Mouse (Mus musculus) adrenal gland, postnatal 4 days (tissue): ENCODE results near the gene Otoa. TPM values are rescaled to one million over a fixed set of nuclear protein-coding genes. Genes with fewer than 3 reads are reported as not detected.

Source experiments
- DNase-seq, 2 experiments: peaks; one replicate each; pipeline ENCODE4 v3.0.0; 2021 to 2022; ENCODE audit warnings: low spot score in 2 of 2, mixed read lengths in 2 of 2
- long read RNA-seq, 2 experiments: library from polyadenylated mRNA; stranded (forward); transcript quantifications; one replicate each; pipeline ENCODE4 v2.0.0; 2021
- total RNA-seq, 2 experiments: library from RNA; stranded (reverse); gene quantifications; 2 replicates each; pipeline ENCODE4 v1.2.3; 2021

The Otoa gene
- total RNA-seq, result 1 to 10 TPM; 1.7 to 1.9 TPM
- long read RNA-seq, experiment 1, result 0 reads
- long read RNA-seq, experiment 2, partial matches to known transcripts, result 0 of 1 reads
- long read RNA-seq, experiment 2, other reads (novel, unspliced or antisense), result 1 of 1 reads

- no peak for DNase-seq
Measured at GRCm38 (mm10) chr7:121081350-121081749, at the start of gene Otoa. Gene Otoa (plus strand): TSS chr7:121081650.

DNA sequence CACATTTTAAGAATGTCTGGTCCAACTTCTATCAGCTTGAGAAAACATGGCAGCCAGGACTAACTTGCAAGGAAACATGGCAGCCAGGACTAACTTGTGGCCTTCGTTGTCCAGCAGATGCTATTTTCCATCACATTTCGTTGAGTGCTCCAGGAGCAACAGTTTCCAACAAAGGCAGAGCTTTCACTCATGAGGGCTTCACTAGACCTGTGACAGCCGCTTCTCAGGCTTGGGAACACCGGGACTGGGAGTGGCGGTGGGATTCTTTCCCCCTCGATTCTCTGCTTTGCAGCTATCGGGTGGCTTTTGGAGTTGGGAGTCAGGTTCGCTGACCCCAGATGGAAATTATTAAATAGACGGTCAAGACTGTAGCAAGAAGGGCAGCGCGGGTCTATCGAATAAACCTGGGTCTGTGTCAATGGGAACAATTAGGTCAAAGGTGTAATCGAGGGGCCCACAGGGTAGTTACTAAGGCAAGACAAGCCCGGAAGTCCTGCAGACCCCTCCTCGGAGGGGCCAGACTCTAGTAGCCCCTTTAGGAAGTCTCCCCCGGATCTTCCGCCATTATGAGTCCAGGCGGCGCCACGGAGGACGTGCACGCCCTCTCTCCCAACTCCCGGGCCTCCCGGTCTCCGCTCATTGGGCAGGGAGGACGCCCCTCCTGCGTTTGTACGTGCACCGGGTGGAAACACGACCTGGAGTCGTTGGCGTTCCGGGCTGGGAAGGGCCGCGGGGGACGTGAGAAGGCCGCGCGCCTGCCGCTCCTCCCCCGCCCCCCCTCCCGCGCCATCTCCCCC is 47.4 kb upstream of the Otoa start, which contains the start of gene Mettl9:
Mettl9 (plus strand) TSS at position 590 of the 797 bp plus-strand sequence.
- peak; percentile 92 to 96 for DNase-seq

- DNase-seq, result no peak
Measured at GRCm38 (mm10) chr7:121034701-121035141, 46.7 kb upstream of the Otoa start.

- peak; percentile 6 to 29 for DNase-seq
Measured at GRCm38 (mm10) chr7:121035161-121035721, 46.2 kb upstream of the Otoa start.

- DNase-seq, result no peak
Measured at GRCm38 (mm10) chr7:121040595-121040994, 40.9 kb upstream of the Otoa start.

- DNase-seq, result no peak
Measured at GRCm38 (mm10) chr7:121041989-121042388, 39.5 kb upstream of the Otoa start.

GRCm38 (mm10) chr7:121043004-121043403 is 38.4 kb upstream of the Otoa start:
- DNase-seq, result no peak

GRCm38 (mm10) chr7:121043510-121043909 is 37.9 kb upstream of the Otoa start:
- no peak for DNase-seq

DNA sequence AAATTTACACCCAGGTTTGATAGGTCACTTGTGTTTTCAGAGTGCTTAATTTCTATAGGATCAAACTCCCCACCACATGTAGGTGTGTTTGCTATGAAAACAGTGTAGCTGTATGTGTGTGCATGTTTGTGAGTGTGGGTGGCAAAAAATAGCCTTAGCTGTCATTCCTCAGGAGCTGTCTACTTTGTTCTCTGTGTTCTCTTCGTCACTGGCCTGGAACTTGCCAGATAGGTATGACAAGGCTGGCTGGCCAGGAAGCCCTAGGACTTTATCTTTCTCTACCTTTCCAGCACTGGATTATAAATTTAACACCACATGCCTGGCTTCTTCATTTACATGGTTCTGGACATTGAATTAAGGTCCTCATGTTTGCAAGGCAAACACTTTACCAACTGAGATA is 37.2 kb upstream of the Otoa start:
- DNase-seq, result no peak

DNA sequence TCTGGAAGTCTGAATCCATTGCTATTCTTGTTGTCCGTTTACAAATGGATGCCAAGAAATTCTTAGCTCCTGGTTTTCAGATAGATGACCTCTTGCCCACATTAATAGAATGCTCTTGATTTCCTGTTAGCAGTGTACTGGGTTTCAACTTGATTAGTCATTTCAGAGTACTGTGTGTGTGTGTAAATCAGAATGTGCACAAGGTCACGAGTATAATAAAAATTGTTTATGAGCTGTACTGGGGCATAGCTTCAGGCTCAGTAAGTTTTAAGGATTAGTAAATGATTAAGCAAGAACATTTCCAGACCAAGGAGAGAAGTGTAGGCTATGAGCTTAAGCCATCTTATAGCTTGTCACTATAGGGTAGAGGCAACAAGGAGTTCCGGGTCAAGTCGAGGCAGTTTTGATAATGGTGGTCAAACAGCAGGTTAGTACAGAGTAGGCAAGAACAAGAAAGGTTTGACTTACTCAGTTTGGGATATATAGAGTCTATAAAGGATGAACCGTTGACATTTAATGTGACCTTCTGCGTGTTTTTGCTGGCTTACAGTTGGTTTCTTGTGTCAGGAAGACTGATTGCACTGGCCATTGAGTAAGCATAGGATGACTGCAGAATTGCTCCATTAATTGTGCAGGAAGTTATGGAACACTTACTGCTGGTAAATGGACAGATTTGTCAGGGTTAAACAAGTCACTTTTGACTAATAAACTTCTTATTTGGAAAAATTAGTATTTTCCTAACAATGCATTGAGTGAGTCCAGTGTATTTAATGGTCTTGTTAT is 35.6 kb upstream of the Otoa start:
- DNase-seq, result no peak

- no peak for DNase-seq
Measured at GRCm38 (mm10) chr7:121047624-121048023, 33.8 kb upstream of the Otoa start.

DNA sequence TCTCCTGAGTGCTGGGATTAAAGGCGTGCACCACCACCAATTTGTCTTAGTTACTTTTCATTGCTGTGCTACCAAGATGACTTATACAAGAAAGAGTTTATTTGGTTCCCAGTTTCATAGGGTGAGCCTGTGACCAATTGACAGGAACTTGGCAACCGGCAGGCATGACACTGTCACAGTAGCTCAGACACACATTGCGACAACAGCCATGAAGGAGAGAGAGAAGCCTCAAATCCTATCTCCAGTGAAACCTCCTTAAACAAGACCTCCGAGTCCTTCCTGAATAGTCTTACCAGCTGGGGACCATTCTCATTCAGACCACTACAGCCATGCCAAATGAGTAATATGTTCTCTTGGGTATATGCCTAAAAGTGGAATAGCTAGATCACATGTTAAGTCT is 28.4 kb upstream of the Otoa start:
- DNase-seq, result no peak

DNA sequence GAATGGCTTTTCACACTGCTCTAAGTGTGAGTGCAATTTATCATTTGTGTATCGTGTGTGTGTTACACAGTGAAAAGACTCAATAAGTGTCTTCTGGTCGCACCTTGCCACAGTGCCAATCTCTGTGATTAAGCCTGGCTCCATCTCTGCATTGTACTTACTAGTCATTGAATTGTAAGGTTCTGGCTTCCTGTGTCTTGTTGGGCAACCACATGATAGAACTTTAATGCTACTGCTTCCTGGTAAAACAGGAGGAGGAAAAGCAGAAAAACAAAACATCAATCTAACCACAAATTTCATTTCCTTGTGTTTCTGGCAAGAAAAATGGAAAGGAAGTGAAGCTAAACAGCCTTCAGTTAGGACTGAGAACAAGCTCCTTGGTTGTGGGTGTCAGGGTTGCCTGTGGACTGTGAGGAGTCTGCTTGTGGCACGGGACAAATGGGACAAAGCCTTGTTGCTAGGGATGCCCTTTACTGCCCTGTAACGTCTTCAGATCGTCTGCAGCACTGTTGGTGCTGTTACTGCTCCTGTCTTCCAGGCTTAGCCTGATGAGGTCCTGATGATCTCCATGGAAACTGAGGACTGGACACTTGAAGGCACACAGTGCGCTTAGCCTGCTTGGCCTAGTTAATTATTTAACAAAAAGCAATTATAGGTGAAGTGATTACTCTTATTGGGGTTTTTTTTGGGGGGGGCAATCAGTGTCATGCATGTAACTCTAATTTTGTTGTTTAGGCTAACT is 21.8 kb upstream of the Otoa start:
- DNase-seq, result no peak

DNA sequence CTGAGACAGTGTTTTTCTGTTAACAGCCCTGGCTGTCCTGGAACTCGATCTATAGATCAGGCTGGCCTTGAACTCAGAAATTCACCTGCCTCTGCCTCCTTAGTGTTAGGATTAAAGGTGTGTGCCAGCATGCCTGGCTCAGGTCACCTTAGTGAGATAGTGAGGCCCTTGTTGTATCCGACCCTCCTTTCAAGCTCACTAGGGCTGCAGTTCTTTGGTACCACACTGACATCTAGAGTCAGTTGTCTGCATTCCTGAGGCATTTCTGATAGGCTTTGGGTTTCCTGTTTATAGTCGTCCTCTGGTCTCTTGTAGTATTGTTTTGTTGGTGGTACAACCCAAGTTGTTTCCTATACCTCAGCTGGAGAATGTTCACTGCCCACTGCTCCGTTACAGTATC is 17.1 kb upstream of the Otoa start:
- DNase-seq, result no peak

- DNase-seq, result no peak
Measured at GRCm38 (mm10) chr7:121071276-121071675, 10.2 kb upstream of the Otoa start.

GRCm38 (mm10) chr7:121072506-121072905 is 8.9 kb upstream of the Otoa start:
- no peak for DNase-seq

DNA sequence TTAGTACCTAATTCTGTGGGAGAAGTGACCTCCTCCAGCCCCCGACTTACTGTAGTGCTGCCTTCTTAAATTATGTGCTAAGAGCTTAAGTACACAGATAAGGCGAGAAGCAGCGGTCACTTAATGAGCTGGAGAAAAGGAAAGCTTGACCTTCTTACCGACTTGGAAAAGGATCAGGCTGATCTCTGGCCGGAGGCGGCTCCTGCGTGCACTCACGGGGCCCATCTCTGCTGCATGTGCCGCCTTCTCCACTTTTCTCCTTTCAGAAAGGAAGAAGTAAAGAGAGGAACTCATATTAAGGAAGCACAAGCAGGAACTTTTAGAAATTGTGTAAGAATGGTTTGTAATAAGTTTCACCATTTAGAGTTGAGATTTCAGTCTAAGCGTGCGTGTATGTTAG is 7.2 kb upstream of the Otoa start, which contains the start of gene Igsf6:
Igsf6 (minus strand) TSS at position 292 of the 400 bp plus-strand sequence.
- no peak for DNase-seq

GRCm38 (mm10) chr7:121074801-121075400 is 6.5 kb upstream of the Otoa start:
- DNase-seq, result no peak

GRCm38 (mm10) chr7:121075416-121075815 is 6.0 kb upstream of the Otoa start:
- DNase-seq, result no peak

- DNase-seq, result no peak
Measured at GRCm38 (mm10) chr7:121077311-121077710, 4.1 kb upstream of the Otoa start.
